Mouse (Mus musculus): ENCODE results near the gene Cyp2w1. TPM values are rescaled to one million over a fixed set of nuclear protein-coding genes. Genes with fewer than 3 reads are reported as not detected.

The Cyp2w1 gene
- not detected for polyA plus RNA-seq (2015; fragmentation: Illumina TruSeq; extraction: RNeasy Lipid Tissue Mini Kit (QIAGEN cat#74804); ENCODE audit: insufficient read depth, low replicate concordance)

DNA sequence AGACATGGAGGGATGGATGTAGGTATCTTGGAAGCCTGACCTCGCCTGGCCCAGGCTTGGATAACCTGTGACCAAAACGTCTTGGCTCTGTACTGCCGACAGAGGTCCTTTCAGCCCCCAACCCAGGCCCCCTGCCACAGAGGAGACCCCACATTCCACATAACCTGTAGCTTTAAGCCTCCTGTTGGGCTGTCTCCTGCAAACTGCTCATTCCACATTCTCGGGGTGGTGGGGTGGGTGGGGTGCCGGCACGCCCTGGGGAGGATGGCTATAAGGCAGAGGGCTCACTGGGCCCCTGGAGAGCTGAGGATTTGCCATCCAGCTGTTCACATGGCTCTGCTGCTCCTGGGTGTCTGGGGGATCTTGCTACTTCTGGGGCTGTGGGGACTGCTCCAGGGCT lies at the start of gene Cyp2w1:
Gene Cyp2w1, plus strand, starts transcription at position 301 of the 400 bp plus-strand sequence.

DNA sequence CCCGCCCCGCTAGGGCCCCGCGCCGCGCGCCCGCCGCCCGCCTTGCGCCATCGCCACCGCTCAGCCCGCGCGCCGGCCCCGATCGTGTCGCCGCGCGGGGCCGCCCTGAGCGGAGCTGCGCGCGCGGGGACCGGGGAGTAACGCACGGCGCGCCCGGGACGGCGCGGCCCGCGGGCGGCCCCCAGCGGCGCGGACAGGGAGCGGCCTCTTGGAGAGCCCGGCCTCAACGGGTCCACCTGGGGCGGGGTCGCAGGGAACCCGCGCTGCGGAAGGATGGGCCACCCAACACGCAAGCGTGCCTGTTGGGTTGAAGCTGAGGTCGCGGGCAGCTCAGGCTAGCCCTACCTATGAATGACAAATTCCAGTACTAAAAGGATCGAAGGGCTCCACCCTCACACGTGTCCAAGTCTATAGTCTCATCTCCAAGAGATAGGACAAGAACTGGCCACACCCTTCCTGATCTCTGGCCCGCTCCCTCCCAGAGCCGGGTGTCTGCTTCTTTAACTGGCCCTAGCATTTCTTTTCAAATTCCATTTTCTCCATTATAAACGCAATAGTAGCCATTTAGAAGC lies 26.9 kb upstream of the Cyp2w1 start, which contains the start of gene Adap1:
Gene Adap1, minus strand, starts transcription at position 228 of the 572 bp plus-strand sequence.

DNA sequence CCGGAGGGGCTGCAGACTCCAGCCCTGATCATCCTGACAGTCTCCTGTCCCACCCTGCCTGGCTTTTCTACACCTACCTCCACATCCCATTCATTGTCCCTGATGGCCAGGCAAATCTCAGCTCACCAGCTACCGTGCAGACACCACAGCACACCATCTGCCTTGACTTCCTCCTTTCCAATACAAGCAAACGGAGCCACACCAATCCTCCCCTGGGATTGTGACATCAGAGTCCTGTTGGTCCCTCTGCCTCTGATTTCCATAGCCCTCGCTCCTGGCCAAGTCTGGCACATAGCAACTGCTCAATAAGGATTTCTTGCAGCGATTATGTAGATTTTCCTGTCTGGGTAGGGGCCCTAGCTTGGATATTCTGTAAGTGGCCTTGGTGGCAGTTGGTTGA lies 1.3 kb upstream of the Cyp2w1 start, which contains the start of gene Cox19:
Gene Cox19, minus strand, starts transcription at position 285 of the 400 bp plus-strand sequence.

DNA sequence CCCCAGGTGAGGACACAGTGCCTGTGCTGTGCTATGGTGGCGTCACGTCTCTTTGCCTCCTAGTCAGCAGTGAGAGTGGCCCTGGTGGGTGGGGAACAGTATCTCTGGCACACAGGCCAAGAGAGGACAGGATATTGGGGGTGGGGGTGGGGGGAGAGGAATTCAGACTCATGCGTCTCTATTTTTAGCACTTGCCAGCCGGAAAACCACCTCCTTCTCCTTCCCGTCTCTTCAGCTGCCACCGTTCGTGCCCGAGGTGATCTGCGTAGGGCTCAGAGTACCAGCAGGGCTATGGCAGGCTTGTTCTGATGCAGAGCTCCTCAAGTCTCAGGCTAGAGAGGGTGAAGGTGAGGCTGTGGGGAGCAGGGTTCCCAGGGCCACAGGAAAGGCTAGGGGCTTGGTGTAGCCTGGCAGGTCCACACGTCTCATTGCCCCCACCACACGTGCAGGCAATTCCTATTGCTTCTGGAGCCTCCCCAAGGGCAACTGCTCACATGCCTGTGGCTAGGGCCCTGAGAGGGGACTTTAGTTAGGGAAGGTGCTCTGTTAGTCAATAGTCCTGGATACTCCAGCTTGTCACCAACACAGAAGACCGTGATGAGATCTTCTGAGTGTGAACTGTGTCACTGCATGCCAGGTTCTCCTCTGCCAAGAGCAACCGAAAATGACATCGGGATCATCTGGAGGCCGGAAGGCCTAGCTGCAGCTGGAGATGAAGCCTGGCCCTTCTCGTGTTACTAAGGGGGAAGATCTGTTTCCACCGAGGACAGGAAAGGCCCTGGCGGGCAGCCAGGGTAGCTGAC lies 25.3 kb downstream of the Cyp2w1 start, which contains the start of gene Gpr146:
Gene Gpr146, plus strand, starts transcription at position 230 of the 803 bp plus-strand sequence.

DNA sequence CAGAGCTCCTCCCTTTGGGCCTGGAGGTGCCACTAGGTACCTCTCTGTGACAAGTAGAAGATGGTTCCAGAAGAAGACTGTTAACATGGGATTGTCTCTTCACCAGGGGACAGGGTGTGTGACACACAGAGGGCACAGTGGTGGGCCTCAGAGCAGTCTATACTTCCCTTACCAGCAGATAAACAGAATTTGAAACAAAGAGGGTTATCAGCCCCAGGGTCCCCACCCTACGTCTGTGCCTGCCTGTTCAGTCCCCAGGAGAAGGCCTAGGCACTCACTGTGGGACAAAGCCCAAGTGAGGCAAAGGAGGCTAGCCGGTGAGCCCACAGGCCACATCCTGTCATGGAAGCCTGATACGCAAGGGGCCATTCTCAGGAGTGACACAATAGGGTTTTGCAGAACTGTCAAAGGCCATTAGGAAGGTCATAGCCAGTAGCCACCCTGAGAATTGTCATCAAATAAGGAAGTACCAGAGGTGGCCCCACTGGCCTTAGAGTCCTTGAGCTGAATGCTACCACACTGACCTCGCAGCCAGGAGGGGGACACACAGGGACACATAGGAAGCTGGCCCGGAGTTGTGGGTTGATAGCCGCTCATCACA lies 52.5 kb downstream of the Cyp2w1 start, which contains the start of gene C130050O18Rik:
Gene C130050O18Rik, plus strand, starts transcription at position 480 of the 601 bp plus-strand sequence.

Other genes with a start within 250 kb of the Cyp2w1 start
- gene Prkar1b, start 202.6 kb upstream of the Cyp2w1 start, polyA plus RNA-seq (2015; fragmentation: Illumina TruSeq; extraction: RNeasy Lipid Tissue Mini Kit (QIAGEN cat#74804); ENCODE audit: insufficient read depth, low replicate concordance): 5.1 TPM
- gene Dnaaf5, start 202.4 kb upstream of the Cyp2w1 start, polyA plus RNA-seq (2015; fragmentation: Illumina TruSeq; extraction: RNeasy Lipid Tissue Mini Kit (QIAGEN cat#74804); ENCODE audit: insufficient read depth, low replicate concordance): 4.6 TPM
- gene Sun1, start 152.0 kb upstream of the Cyp2w1 start, polyA plus RNA-seq (2015; fragmentation: Illumina TruSeq; extraction: RNeasy Lipid Tissue Mini Kit (QIAGEN cat#74804); ENCODE audit: insufficient read depth, low replicate concordance): 34.8 TPM
- 30.9 TPM for gene Get4, start 100.3 kb upstream of the Cyp2w1 start, polyA plus RNA-seq (2015; fragmentation: Illumina TruSeq; extraction: RNeasy Lipid Tissue Mini Kit (QIAGEN cat#74804); ENCODE audit: insufficient read depth, low replicate concordance)
- gene Adap1, start 27.0 kb upstream of the Cyp2w1 start, polyA plus RNA-seq (2015; fragmentation: Illumina TruSeq; extraction: RNeasy Lipid Tissue Mini Kit (QIAGEN cat#74804); ENCODE audit: insufficient read depth, low replicate concordance): 9.5 TPM
- 20.6 TPM for gene Cox19, start 1.2 kb upstream of the Cyp2w1 start, polyA plus RNA-seq (2015; fragmentation: Illumina TruSeq; extraction: RNeasy Lipid Tissue Mini Kit (QIAGEN cat#74804); ENCODE audit: insufficient read depth, low replicate concordance)
- gene Gpr146, start 25.1 kb downstream of the Cyp2w1 start, polyA plus RNA-seq (2015; fragmentation: Illumina TruSeq; extraction: RNeasy Lipid Tissue Mini Kit (QIAGEN cat#74804); ENCODE audit: insufficient read depth, low replicate concordance): 17.8 TPM
- gene C130050O18Rik, start 52.7 kb downstream of the Cyp2w1 start, polyA plus RNA-seq (2015; fragmentation: Illumina TruSeq; extraction: RNeasy Lipid Tissue Mini Kit (QIAGEN cat#74804); ENCODE audit: insufficient read depth, low replicate concordance): 2.8 TPM
- gene Gper1, start 70.5 kb downstream of the Cyp2w1 start, polyA plus RNA-seq (2015; fragmentation: Illumina TruSeq; extraction: RNeasy Lipid Tissue Mini Kit (QIAGEN cat#74804); ENCODE audit: insufficient read depth, low replicate concordance): 0.23 TPM
- gene 3110082I17Rik, start 107.9 kb downstream of the Cyp2w1 start, polyA plus RNA-seq (2015; fragmentation: Illumina TruSeq; extraction: RNeasy Lipid Tissue Mini Kit (QIAGEN cat#74804); ENCODE audit: insufficient read depth, low replicate concordance): 4.0 TPM
- 9.4 TPM for gene Zfand2a, start 131.9 kb downstream of the Cyp2w1 start, polyA plus RNA-seq (2015; fragmentation: Illumina TruSeq; extraction: RNeasy Lipid Tissue Mini Kit (QIAGEN cat#74804); ENCODE audit: insufficient read depth, low replicate concordance)
- gene Uncx, start 190.9 kb downstream of the Cyp2w1 start, polyA plus RNA-seq (2015; fragmentation: Illumina TruSeq; extraction: RNeasy Lipid Tissue Mini Kit (QIAGEN cat#74804); ENCODE audit: insufficient read depth, low replicate concordance): not detected

Data from spleen, adult 10 weeks (tissue).